Mouse (Mus musculus) stomach, embryonic 15.5 days (tissue): ENCODE results near the gene Ndufa13. TPM values are rescaled to one million over a fixed set of nuclear protein-coding genes. Genes with fewer than 3 reads are reported as not detected.

ENCODE experiments used
- ATAC-seq: fragments of 200-750 bp; cut with Nextera tagmentation; 2 replicates; pipeline ENCODE4 v1.8.0; 2017; ENCODE audit warnings: low read depth, moderate number of reproducible peaks, moderate TSS enrichment; ENCODE audit not compliant: insufficient read depth, low FRiP score
- H3K27ac ChIP-seq: fragments of 300-500 bp; sonication (generic); 2 replicates; pipeline ENCODE4 v1.5.1; 2015; ENCODE audit warnings: mild to moderate bottlenecking, inconsistent platforms
- H3K27me3 ChIP-seq: fragments of 300-500 bp; sonication (generic); replicated peaks from 2 replicates; pipeline ENCODE4 v1.6.1; 2015; ENCODE audit warnings: inconsistent platforms
- H3K36me3 ChIP-seq: fragments of 300-500 bp; sonication (generic); 2 replicates; pipeline ENCODE4 v1.6.1; 2015; ENCODE audit warnings: inconsistent platforms
- H3K4me1 ChIP-seq: fragments of 300-500 bp; sonication (generic); 2 replicates; pipeline ENCODE4 v1.6.1; 2015; ENCODE audit warnings: inconsistent platforms
- H3K4me2 ChIP-seq: fragments of 300-500 bp; sonication (generic); 2 replicates; pipeline ENCODE4 v1.6.1; 2015; ENCODE audit warnings: mild to moderate bottlenecking, inconsistent platforms
- H3K4me3 ChIP-seq: fragments of 300-500 bp; sonication (generic); replicated peaks from 2 replicates; pipeline ENCODE4 v1.5.1; 2015; ENCODE audit warnings: inconsistent platforms
- H3K9ac ChIP-seq: fragments of 300-500 bp; sonication (generic); 2 replicates; pipeline ENCODE4 v1.6.1; 2015; ENCODE audit warnings: inconsistent platforms
- H3K9me3 ChIP-seq: fragments of 300-500 bp; sonication (generic); 2 replicates; pipeline ENCODE4 v1.6.1; 2016; ENCODE audit warnings: inconsistent platforms
- WGBS: fragments of 180-500 bp; shearing (Covaris S2); methylation state at CpG from one replicate; pipeline ENCODE4 v1.1.7; 2015; 5-methylcytosine and 5-hydroxymethylcytosine counted together
- polyA plus RNA-seq: library from polyadenylated mRNA; unstranded; fragments of >200 nt; fragmentation: Nextera tagmentation; extraction: Ambion mirVana; gene quantifications from 2 replicates; pipeline ENCODE4 v1.2.1, GENCODE M21; 2015

The Ndufa13 gene
- polyA plus RNA-seq, 1 experiment from 2014 or later, result 183 TPM

GRCm38 (mm10) chr8:69849899-69850298, 52.5 kb downstream of the Ndufa13 start:
- Histone ChIP-seq H3K4me3 (no peak overlapping the region), H3K9ac (no peak overlapping the region), H3K9me3 (no peaks in the 10 kb centered on the region), H3K4me2 (no peak overlapping the region), H3K27me3 (no peaks in the 10 kb centered on the region), H3K36me3 (no peaks in the 10 kb centered on the region), H3K27ac (no peak overlapping the region), H3K4me1 (no peaks in the 10 kb centered on the region)
- ATAC-seq, result no peak
- WGBS, result 42% methylated on average over 3 of the region's 3 CpGs

- peak; percentile 83 for ATAC-seq
- WGBS, result 72% methylated on average over 8 of the region's 8 CpGs
- no peak overlapping the region for H3K4me2 ChIP-seq
- no peak overlapping the region for H3K4me3 ChIP-seq
- H3K9ac ChIP-seq, result no peak overlapping the region
- H3K4me1 ChIP-seq, result no peaks in the 10 kb centered on the region
- H3K27ac ChIP-seq, result no peak overlapping the region
- no peaks in the 10 kb centered on the region for H3K9me3 ChIP-seq
- no peaks in the 10 kb centered on the region for H3K36me3 ChIP-seq
- H3K27me3 ChIP-seq, result no peaks in the 10 kb centered on the region
These were observed 53.4 kb downstream of the Ndufa13 start for GRCm38 (mm10) chr8:69848951-69849350.

- Histone ChIP-seq H3K27me3 (no peaks in the 10 kb centered on the region), H3K4me1 (no peaks in the 10 kb centered on the region), H3K9me3 (no peaks in the 10 kb centered on the region), H3K9ac (no peak overlapping the region), H3K27ac (no peak overlapping the region), H3K4me3 (no peak overlapping the region), H3K36me3 (no peaks in the 10 kb centered on the region), H3K4me2 (no peak overlapping the region)
- 65% methylated on average over 3 of the region's 3 CpGs for WGBS
- ATAC-seq, result no peak
These were observed 54.9 kb downstream of the Ndufa13 start for GRCm38 (mm10) chr8:69847167-69848065.

Other genes starting within 250 kb of the Ndufa13 start
- gene Zfp964, start 248.1 kb downstream of the Ndufa13 start, polyA plus RNA-seq, result 1.5 and 1.7 TPM in 2 replicates
- 24.3 and 28.5 TPM in 2 replicates for gene Zfp869, start 191.8 kb downstream of the Ndufa13 start, polyA plus RNA-seq
- 5.8 and 6.3 TPM in 2 replicates for gene Zfp963, start 152.6 kb downstream of the Ndufa13 start, polyA plus RNA-seq
- gene Gm20422, start 127.7 kb downstream of the Ndufa13 start, polyA plus RNA-seq, result 0.15 and 0.39 TPM in 2 replicates
- 48.0 and 53.9 TPM in 2 replicates for gene Atp13a1, start 111.4 kb downstream of the Ndufa13 start, polyA plus RNA-seq
- gene Zfp866, start 111.4 kb downstream of the Ndufa13 start, polyA plus RNA-seq, result 24.7 and 25.4 TPM in 2 replicates
- gene Gmip, start 93.9 kb downstream of the Ndufa13 start, polyA plus RNA-seq, result 8.7 and 10.1 TPM in 2 replicates
- 0.50 and 0.58 TPM in 2 replicates for gene Lpar2, start 80.1 kb downstream of the Ndufa13 start, polyA plus RNA-seq
- gene Pbx4, start 70.1 kb downstream of the Ndufa13 start, polyA plus RNA-seq, result 4.4 and 5.9 TPM in 2 replicates
- gene Cilp2, start 14.9 kb downstream of the Ndufa13 start, polyA plus RNA-seq, result 0.83 and 0.95 TPM in 2 replicates
- gene Tssk6, start 374 bp downstream of the Ndufa13 start, polyA plus RNA-seq, result 3.1 and 3.9 TPM in 2 replicates
- 2.8 and 4.1 TPM in 2 replicates for gene Yjefn3, start 154 bp upstream of the Ndufa13 start, polyA plus RNA-seq
- gene Gatad2a, start 93.8 kb upstream of the Ndufa13 start, polyA plus RNA-seq, result 56.0 and 56.8 TPM in 2 replicates
- gene Mau2, start 140.2 kb upstream of the Ndufa13 start, polyA plus RNA-seq, result 44.7 and 47.9 TPM in 2 replicates
- gene Sugp1, start 140.3 kb upstream of the Ndufa13 start, polyA plus RNA-seq, result 37.3 and 42.0 TPM in 2 replicates
- 7.0 and 9.9 TPM in 2 replicates for gene Tm6sf2, start 170.4 kb upstream of the Ndufa13 start, polyA plus RNA-seq
- 0.10 and 0.14 TPM in 2 replicates for gene Hapln4, start 180.9 kb upstream of the Ndufa13 start, polyA plus RNA-seq
- 1.8 TPM in 2 replicates for gene Ncan, start 218.3 kb upstream of the Ndufa13 start, polyA plus RNA-seq
- gene Nr2c2ap, start 228.8 kb upstream of the Ndufa13 start, polyA plus RNA-seq, result 38.2 and 39.4 TPM in 2 replicates
- gene Rfxank, start 236.6 kb upstream of the Ndufa13 start, polyA plus RNA-seq, result 14.4 and 14.8 TPM in 2 replicates
- gene Borcs8, start 236.9 kb upstream of the Ndufa13 start, polyA plus RNA-seq, result 42.6 and 43.2 TPM in 2 replicates
- 0.19 and 0.26 TPM in 2 replicates for gene Mef2b, start 237.2 kb upstream of the Ndufa13 start, polyA plus RNA-seq